Mouse (Mus musculus) natural killer cell, adult 2 months (primary cell): ENCODE data around the gene Ryk.

Source experiments
- DNase-seq, 2 experiments: peaks; one replicate each; pipeline ENCODE4 v3.0.0; 2022; ENCODE audit warnings: low spot score in 2 of 2

Ryk gene

DNA sequence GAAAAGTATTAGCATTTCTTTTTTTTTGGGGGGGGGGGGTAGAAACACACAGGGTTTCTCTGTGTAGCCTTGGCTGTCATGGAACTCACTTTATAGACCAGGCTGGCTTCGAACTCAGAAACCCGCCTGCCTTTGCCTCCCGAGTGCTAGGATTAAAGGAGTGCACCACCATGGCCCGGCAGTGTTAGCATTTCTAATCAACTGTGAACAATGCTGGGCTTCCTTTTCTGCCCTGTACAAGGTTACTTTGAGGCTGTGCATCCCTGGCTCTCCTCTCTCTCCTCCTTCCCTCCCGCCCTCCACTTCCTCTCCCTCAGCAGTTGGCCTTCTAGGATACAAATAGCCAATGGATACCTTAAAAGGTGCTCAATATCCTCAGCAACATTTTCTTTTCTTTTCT, 114.0 kb downstream of the Ryk start:
- no peak for DNase-seq

DNA sequence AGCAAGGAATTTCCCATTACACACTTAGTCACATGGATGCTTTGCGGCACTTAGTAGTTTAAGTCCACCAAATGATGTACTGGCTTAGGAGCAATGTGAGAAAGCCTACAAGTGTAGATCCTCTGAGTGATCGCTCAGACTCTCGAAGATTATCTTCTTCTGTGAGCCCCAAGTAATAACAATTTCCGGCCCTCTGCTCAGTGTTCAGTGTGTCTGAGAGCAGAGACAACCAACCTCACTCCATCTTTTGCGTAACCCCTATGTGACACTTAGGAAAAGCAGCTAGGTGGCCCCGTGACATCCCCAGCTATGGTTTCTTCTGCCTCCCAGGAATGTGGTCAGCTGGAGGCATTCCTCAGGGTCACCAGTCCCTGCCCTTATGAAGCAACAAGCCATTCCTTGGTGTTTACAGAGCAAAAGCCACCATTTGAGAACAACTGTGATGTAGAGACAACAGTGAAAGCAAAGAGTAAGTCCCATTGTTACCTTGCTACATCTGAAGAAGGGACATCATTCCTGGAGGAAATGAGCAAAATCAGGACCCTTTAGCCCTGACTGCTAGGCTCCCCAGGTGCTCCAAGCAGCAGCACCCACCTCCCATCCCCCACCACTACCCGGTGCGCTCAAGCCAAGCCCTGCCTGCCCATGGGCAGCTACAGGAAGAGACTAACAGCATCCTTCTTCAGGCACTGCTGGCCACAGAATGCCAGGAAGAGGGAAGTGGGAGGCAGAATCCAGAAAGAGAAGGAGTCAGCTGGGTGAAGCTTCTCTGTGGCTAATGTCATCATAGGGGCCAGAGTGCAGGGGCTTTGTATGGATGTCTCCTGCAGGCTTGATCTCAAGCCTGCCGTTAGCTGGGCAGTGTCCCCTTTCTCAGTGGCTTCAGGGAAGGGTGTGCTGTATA, 116.6 kb downstream of the Ryk start:
- DNase-seq, result no peak

DNA sequence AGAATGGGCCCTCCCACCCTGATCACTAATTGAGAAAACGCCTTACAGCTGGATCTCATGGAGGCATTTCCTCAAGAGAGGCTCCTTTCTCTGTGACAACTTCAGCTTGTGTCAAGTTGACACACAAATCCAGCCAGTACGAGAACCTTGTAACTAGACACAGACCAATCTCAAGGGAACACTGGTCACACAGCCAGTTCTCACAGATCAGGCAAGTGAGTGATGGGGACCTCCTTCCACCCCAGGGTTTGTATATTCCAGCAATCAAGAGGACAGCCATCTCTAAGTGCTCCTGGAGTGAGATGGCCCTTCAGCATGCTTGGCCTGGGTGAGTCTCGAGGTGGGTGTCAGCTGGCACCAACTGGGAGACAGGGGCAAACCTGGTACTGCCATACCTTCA, 121.1 kb downstream of the Ryk start:
- DNase-seq, result no peak
